Mouse (Mus musculus): ENCODE data around the gene Pecam1. TPM values are rescaled to one million over a fixed set of nuclear protein-coding genes. Genes with fewer than 3 reads are reported as not detected.
"Not testable (repeated sequence)": the region's sequence is repeated elsewhere in the genome, so short reads cannot be mapped to it uniquely, and the experiment has no call there.

Gene Pecam1
- polyA plus RNA-seq, 1 experiment from 2014 or later: 51.7 TPM

DNA sequence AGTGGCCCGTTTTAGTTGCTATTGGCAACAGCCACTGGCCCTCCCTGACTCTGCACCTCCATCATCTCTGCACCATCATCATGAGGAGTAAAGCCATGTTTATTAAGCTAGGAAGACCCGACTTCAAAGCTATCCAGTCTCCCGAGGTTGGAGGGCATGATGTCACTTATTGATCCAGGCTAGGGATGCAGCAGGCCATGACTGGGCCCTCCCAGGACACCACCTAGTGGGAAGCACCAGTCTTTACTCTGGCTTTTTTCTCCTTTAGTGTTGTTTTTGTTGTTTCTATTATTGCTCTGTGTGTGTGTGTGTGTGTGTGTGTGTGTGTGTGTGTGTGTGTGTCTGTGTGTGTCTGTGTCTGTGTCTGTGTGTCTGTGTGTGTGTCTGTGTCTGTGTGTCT lies 124.9 kb downstream of the Pecam1 start:
- no peak overlapping the region for H3K4me3 ChIP-seq (replicated peaks; ENCODE audit: low read length)
- H3K9me3 ChIP-seq (replicated peaks; ENCODE audit: control insufficient read depth, low read length): no peaks in the 10 kb centered on the region
- no peak overlapping the region for H3K4me2 ChIP-seq (ENCODE audit: low read depth, low read length)
- H3K27ac ChIP-seq (ENCODE audit: low read length): no peak overlapping the region
- 39% methylated on average over 3 of the region's 3 CpGs for WGBS
- no peak overlapping the region for H3K9ac ChIP-seq (ENCODE audit: low read length)
- no peaks in the 10 kb centered on the region for H3K27me3 ChIP-seq (ENCODE audit: control insufficient read depth, insufficient read depth, low read length)
- no peaks in the 10 kb centered on the region for H3K4me1 ChIP-seq (ENCODE audit: control insufficient read depth, insufficient read depth, low read length)
- no peaks in the 10 kb centered on the region for H3K36me3 ChIP-seq (ENCODE audit: control insufficient read depth, insufficient read depth, low read length)
- no peak for ATAC-seq (ENCODE audit: insufficient read depth, low FRiP score)

DNA sequence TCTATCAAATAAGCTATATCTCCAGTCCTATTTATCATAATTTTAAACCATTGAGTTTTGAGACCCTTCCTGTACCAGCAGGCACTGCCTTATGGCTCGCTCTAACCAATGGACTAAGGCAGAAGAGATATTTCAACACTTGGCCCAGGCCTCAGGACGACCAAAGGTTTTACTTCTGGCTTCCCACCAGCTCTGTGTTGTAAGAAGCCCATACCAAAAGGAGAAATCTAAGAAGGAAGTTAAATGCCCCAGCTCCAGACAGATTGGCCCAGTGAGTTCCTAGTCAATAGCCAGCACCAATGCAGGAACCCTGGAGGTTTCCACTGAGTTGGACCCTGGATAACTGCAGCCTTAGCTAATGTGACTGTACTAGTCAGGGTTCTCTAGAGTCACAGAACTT lies 126.8 kb downstream of the Pecam1 start:
- Histone ChIP-seq H3K27ac (ENCODE audit: low read length) (no peak overlapping the region), H3K36me3 (ENCODE audit: control insufficient read depth, insufficient read depth, low read length) (no peaks in the 10 kb centered on the region), H3K4me3 (replicated peaks; ENCODE audit: low read length) (no peak overlapping the region), H3K27me3 (ENCODE audit: control insufficient read depth, insufficient read depth, low read length) (no peaks in the 10 kb centered on the region), H3K9me3 (replicated peaks; ENCODE audit: control insufficient read depth, low read length) (no peaks in the 10 kb centered on the region), H3K4me2 (ENCODE audit: low read depth, low read length) (no peak overlapping the region), H3K4me1 (ENCODE audit: control insufficient read depth, insufficient read depth, low read length) (no peaks in the 10 kb centered on the region), H3K9ac (ENCODE audit: low read length) (no peak overlapping the region)
- no peak for ATAC-seq (ENCODE audit: insufficient read depth, low FRiP score)
- WGBS: 85% methylated on average over 2 of the region's 2 CpGs

DNA sequence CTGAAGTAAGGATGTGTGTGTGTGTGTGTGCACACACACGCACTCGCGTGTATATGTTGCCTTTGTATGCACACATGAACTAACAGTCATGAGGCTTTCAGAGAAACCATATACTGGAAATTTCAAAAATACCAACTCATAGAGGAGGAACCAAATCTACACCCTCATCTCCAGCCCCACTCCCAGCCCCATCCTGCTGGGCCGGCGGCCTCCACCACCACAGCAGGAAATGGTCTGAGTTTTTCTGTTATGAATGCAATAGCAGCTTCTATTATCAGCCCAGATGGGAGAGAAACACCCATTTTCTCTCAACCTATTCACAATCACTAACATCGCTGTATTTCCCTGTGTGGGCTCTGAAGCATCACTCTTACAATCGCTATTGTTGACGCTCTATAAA lies 128.4 kb downstream of the Pecam1 start:
- no peak for ATAC-seq (ENCODE audit: insufficient read depth, low FRiP score)
- Histone ChIP-seq H3K27me3 (ENCODE audit: control insufficient read depth, insufficient read depth, low read length) (no peaks in the 10 kb centered on the region), H3K4me1 (ENCODE audit: control insufficient read depth, insufficient read depth, low read length) (no peaks in the 10 kb centered on the region)

DNA sequence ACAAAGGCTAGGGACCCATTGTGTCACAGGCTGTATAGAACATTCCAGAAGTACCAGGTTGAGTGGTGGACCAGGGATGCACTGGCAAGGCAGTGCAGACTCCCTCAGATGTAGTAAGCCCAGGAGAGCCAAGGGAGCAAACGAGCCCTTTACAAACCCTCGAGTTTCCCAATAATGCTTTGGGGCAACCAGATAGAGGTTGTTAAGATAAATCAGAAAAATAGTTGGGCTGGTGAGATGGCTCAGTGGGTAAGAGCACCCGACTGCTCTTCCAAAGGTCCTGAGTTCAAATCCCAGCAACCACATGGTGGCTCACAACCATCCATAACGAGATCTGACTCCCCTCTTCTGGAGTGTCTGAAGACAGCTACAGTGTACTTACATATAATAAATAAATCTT lies 131.7 kb downstream of the Pecam1 start:
- H3K4me3 ChIP-seq (replicated peaks; ENCODE audit: low read length); H3K36me3 ChIP-seq (ENCODE audit: control insufficient read depth, insufficient read depth, low read length); H3K9ac ChIP-seq (ENCODE audit: low read length); H3K27me3 ChIP-seq (ENCODE audit: control insufficient read depth, insufficient read depth, low read length); H3K9me3 ChIP-seq (replicated peaks; ENCODE audit: control insufficient read depth, low read length); H3K4me2 ChIP-seq (ENCODE audit: low read depth, low read length); ATAC-seq (ENCODE audit: insufficient read depth, low FRiP score); H3K4me1 ChIP-seq (ENCODE audit: control insufficient read depth, insufficient read depth, low read length); H3K27ac ChIP-seq (ENCODE audit: low read length): not testable (repeated sequence)
- WGBS: 87% methylated on average over 4 of the region's 4 CpGs

More for the DNA sequence above, 128.4 kb downstream of the Pecam1 start:
- Histone ChIP-seq H3K36me3 (ENCODE audit: control insufficient read depth, insufficient read depth, low read length) (no peaks in the 10 kb centered on the region), H3K27ac (ENCODE audit: low read length) (no peak overlapping the region), H3K4me3 (replicated peaks; ENCODE audit: low read length) (no peak overlapping the region), H3K4me2 (ENCODE audit: low read depth, low read length) (no peak overlapping the region), H3K9me3 (replicated peaks; ENCODE audit: control insufficient read depth, low read length) (no peaks in the 10 kb centered on the region), H3K9ac (ENCODE audit: low read length) (no peak overlapping the region)
- WGBS: 76% methylated on average over 8 of the region's 8 CpGs

DNA sequence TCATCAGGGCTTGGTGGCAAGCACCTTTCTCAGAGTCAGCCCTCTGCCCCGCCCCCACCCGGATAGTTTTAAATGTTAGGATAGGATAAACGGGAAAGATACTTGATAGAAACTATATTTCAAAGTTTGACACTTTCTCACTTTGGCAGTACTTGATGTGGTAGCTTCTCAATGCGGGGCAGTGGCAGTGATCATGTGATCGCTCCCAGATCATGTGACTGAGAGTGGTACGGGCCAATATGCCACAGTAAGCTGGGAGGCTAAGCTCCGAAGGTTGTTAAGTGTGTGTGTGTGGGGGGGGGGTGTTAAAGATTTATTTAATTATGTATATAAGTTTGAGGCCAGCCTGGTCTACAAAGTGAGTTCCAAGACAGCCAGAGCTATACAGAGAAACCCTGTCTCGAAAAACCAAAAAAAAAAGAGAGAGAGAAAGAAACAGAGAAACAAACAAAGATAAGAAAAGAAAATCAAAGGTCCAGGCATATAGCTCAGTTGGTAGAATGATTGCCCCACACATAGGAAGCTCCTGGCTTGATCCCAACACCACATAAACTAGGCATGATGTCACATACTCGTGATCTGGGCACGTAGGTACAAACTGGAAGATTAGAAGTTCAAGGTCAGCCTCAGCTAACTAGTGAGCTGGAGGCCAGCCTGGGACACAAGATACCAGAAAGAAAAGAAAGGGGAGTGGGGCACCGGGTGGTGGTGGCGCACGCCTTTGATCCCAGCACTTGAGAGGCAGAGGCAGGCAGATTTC lies 132.4 kb downstream of the Pecam1 start:
- ATAC-seq (ENCODE audit: insufficient read depth, low FRiP score): no peak
- Histone ChIP-seq H3K4me2 (ENCODE audit: low read depth, low read length) (no peak overlapping the region), H3K9ac (ENCODE audit: low read length) (no peak overlapping the region), H3K9me3 (replicated peaks; ENCODE audit: control insufficient read depth, low read length) (no peaks in the 10 kb centered on the region), H3K4me1 (ENCODE audit: control insufficient read depth, insufficient read depth, low read length) (peaks cover 7% of the 10 kb centered on the region; the same call in 1 of the 2 replicates), H3K27ac (ENCODE audit: low read length) (no peak overlapping the region), H3K36me3 (ENCODE audit: control insufficient read depth, insufficient read depth, low read length) (no peaks in the 10 kb centered on the region), H3K27me3 (ENCODE audit: control insufficient read depth, insufficient read depth, low read length) (no peaks in the 10 kb centered on the region), H3K4me3 (replicated peaks; ENCODE audit: low read length) (no peak overlapping the region)
- WGBS: 78% methylated on average over 13 of the region's 13 CpGs

DNA sequence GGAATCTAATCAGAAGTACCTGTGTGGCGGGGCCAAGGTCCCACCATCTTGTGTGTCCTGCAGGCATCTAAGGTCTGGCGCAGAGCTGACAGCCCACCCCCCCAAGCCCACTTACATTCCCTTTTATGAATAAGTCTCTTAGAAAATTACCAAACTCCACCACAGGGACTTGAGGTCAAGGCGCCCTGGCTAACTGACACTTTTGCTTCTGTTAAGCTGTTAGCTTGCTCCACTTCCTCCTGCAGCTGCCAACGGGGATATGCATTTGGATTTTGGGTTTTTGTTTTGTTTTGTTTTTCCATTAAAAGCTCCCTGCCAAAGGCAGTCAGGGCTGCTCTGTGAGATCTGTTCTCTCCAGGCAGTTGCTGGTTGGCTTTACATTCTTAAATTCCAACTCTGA lies 134.9 kb downstream of the Pecam1 start:
- H3K4me3 ChIP-seq (replicated peaks; ENCODE audit: low read length): no peak overlapping the region
- H3K27ac ChIP-seq (ENCODE audit: low read length): no peak overlapping the region
- H3K36me3 ChIP-seq (ENCODE audit: control insufficient read depth, insufficient read depth, low read length): no peaks in the 10 kb centered on the region
- H3K9ac ChIP-seq (ENCODE audit: low read length): no peak overlapping the region
- peaks cover 7% of the 10 kb centered on the region; the same call in 1 of the 2 replicates for H3K4me1 ChIP-seq (ENCODE audit: control insufficient read depth, insufficient read depth, low read length)
- 68% methylated on average over 4 of the region's 4 CpGs for WGBS
- no peaks in the 10 kb centered on the region for H3K27me3 ChIP-seq (ENCODE audit: control insufficient read depth, insufficient read depth, low read length)
- no peaks in the 10 kb centered on the region for H3K9me3 ChIP-seq (replicated peaks; ENCODE audit: control insufficient read depth, low read length)
- no peak overlapping the region for H3K4me2 ChIP-seq (ENCODE audit: low read depth, low read length)
- ATAC-seq (ENCODE audit: insufficient read depth, low FRiP score): no peak

DNA sequence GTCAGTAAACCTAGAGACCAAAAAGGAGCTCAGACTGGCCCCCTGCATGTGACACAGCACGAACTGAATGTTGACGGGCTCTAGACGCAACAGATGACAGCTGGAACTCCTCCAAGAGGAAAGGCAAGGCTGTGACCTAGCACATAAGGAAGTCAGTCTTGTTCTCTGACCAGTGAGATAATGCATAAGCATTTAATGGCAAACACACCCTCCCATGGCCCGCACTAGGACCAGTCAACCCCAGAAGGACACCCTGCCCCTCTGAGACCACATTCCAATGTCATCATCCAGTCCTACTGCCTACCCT lies 136.1 kb downstream of the Pecam1 start:
- Histone ChIP-seq H3K4me1 (ENCODE audit: control insufficient read depth, insufficient read depth, low read length) (peaks cover 7% of the 10 kb centered on the region; the same call in 1 of the 2 replicates), H3K27me3 (ENCODE audit: control insufficient read depth, insufficient read depth, low read length) (no peaks in the 10 kb centered on the region), H3K36me3 (ENCODE audit: control insufficient read depth, insufficient read depth, low read length) (no peaks in the 10 kb centered on the region), H3K27ac (ENCODE audit: low read length) (peak overlapping the region; percentile 4; the same call in 1 of the 2 replicates), H3K9me3 (replicated peaks; ENCODE audit: control insufficient read depth, low read length) (no peaks in the 10 kb centered on the region), H3K4me3 (replicated peaks; ENCODE audit: low read length) (no peak overlapping the region), H3K9ac (ENCODE audit: low read length) (no peak overlapping the region), H3K4me2 (ENCODE audit: low read depth, low read length) (no peak overlapping the region)
- WGBS: 28% methylated on average over 4 of the region's 4 CpGs
- no peak; the same call in 1 of the 2 replicates for ATAC-seq (ENCODE audit: insufficient read depth, low FRiP score)

DNA sequence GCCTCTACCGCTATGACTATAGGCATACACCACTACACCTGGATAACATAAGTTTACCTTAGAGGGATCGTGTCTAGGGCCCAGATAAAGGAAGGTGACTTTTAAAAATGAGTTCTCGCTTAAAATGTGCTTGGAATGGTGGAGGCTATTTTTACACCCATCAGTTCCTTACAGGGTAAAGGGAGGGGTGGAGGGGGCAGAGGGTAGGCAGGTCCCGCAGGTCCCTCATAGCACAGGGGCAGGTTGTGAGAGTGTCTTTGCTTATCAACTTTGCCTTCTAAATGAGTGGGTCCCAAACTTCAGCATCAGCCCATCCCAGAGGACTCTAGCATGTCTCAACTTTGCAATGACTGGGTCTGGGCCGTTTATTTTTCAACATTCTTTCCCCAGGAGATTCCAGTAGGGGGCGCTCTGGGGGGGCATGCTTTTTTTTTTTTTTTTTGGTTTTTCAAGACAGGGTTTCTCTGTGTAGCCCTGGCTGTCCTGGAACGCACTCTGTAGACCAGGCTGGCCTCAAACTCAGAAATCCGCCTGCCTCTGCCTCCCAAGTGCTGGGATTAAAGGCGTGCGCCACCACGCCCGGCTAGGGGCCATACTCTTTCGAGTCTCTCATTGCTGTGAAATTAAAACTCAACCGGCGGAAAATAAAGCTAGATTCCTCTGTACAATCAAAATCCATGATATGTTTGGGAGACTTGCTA lies 136.6 kb downstream of the Pecam1 start:
- peak overlapping the region; percentile 90 for H3K27ac ChIP-seq (ENCODE audit: low read length)
- H3K36me3 ChIP-seq (ENCODE audit: control insufficient read depth, insufficient read depth, low read length): no peaks in the 10 kb centered on the region
- H3K4me3 ChIP-seq (replicated peaks; ENCODE audit: low read length): peak overlapping the region; percentile 94
- H3K4me2 ChIP-seq (ENCODE audit: low read depth, low read length): peak overlapping the region; percentile 60
- no peak for ATAC-seq (ENCODE audit: insufficient read depth, low FRiP score)
- WGBS: 52% methylated on average over 14 of the region's 15 CpGs
- no peaks in the 10 kb centered on the region for H3K9me3 ChIP-seq (replicated peaks; ENCODE audit: control insufficient read depth, low read length)
- peaks cover 7% of the 10 kb centered on the region; the same call in 1 of the 2 replicates for H3K4me1 ChIP-seq (ENCODE audit: control insufficient read depth, insufficient read depth, low read length)
- H3K27me3 ChIP-seq (ENCODE audit: control insufficient read depth, insufficient read depth, low read length): no peaks in the 10 kb centered on the region
- peak overlapping the region; percentile 91 for H3K9ac ChIP-seq (ENCODE audit: low read length)

DNA sequence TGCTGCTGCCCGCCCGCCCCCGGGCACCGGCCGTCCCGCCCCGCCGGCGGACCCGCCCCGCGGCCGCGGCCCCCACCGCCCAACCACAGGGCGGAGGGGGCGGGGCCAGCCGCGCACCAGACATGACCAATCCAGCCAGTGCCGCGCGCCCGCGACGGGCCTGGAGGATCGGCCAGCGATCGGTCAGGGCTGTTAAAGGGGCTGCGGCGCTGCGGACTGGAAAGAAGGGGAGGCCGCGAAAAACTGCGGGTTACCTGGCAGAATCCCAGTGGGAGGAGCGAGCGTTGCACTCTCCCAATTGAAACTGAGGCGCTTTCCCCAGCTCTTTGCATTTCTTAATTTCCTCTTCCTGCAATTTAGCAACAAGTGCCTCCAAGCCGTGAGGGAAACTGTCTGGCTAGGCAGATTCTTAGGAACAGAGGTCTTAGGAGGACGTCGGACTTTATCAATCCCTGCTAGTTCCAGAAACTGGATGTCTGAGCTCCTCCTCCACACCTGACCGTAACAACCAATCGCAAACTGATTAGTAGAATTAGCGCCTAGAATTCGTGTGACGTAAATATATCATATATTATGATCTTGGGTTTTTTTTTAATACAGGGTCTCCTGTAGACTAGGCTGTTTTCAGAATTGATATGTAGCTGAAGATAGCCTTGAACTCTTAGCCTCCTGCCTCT lies 137.3 kb downstream of the Pecam1 start, which contains the start of gene Tex2:
Gene Tex2 (minus strand): TSS at position 463 of the 677 bp plus-strand sequence.
- Histone ChIP-seq H3K4me2 (ENCODE audit: low read depth, low read length) (peak within 1 kb of the TSS; percentile 60), H3K9me3 (replicated peaks; ENCODE audit: control insufficient read depth, low read length) (no peaks in the 10 kb centered on the region), H3K27ac (ENCODE audit: low read length) (peak within 1 kb of the TSS; percentile 90), H3K27me3 (ENCODE audit: control insufficient read depth, insufficient read depth, low read length) (no peaks in the 10 kb centered on the region), H3K36me3 (ENCODE audit: control insufficient read depth, insufficient read depth, low read length) (no peaks in the 10 kb centered on the region), H3K4me1 (ENCODE audit: control insufficient read depth, insufficient read depth, low read length) (peaks cover 7% of the 10 kb centered on the region; the same call in 1 of the 2 replicates), H3K9ac (ENCODE audit: low read length) (peak within 1 kb of the TSS; percentile 91), H3K4me3 (replicated peaks; ENCODE audit: low read length) (peak within 1 kb of the TSS; percentile 94)
- 0% methylated on average over 45 of the region's 45 CpGs for WGBS
- peak; percentile 96 for ATAC-seq (ENCODE audit: insufficient read depth, low FRiP score)
